Mouse (Mus musculus): ENCODE results near the gene Pnkp.

Pnkp gene

DNA sequence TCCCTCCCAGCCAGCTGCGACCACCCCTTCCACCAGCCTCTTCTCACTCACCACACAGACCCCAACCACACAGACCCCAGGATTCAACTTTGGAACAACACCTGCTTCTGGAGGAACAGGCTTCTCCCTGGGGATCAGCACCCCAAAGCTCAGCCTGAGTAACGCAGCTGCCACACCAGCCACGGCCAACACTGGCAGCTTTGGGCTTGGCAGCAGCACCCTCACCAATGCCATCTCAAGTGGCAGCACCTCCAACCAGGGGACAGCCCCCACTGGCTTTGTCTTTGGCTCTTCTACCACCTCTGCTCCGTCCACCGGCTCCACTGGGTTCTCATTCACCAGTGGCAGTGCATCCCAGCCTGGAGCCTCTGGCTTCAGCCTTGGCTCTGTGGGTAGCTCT, 28.2 kb upstream of the Pnkp start:
- no peak for DNase-seq (ENCODE audit: low spot score in 2 of 2)

DNA sequence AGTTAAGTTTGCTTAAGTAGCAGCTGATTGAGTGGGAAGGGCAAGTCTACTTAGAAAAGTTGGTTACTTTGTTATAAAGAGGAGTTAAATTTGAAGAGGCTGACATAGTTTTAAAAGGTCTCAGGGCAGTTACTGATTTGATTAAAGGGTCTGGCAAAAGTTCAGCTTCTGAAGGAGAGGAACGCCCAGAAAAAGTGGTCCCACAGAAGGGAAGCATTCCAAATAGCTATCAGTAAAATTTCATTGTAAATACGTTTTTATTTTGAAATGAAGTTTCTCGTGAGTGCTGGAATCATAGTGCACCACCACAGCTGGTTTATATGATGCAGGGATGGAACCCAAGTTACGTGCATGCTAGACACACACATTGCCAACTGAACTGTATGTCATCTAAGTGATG, 24.2 kb upstream of the Pnkp start:
- DNase-seq (ENCODE audit: low spot score in 2 of 2), result no peak

DNA sequence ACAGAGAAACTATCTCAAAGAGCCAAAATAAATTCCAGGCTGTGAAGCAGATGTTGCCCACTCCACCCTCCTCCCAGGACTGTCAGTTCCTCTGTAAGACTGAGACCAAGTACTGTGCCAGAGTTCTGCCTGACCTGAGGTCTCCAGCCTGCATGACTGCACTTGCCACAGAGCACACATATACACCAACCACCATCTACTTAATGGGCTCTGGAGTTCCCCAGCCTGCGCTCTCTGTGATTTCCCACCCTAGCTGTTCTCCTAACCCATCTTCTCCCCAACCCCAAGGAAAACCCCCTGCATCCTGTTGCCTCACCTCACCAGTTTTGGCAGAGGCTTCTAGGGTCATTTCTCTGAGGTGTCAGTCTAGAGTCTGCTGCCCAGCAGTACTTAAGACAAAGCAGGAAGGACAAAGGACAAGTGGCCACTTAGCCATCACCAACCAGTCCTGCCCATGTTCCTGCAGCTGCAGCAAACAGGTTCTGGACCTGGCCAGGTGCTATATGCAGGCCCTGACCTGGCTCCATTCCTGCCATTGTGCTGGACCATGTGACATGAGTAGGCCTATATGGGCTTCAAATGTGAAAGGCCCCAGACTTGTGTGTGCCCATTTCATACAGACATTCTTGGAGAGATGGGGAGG, 21.4 kb upstream of the Pnkp start:
- no peak for DNase-seq (ENCODE audit: low spot score in 2 of 2)

DNA sequence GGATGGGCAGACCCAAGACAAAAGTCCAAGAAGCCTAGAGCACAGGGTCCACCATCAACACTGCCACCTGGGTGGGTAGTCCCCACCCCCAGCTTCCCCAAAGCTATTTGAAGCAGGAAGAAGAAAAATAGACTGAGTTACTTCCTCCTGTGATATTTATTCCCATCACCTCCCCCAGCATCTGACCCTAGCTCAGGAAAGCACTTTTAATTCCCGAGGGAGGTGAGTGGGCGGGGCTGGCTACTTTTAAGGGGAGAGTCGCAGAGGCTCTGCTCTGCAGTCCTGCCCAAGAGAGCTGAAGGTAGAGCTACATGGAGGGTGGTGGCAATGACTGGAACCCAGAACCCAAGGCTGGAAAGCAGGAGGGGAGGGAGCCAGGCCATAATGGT, 20.9 kb upstream of the Pnkp start:
- no peak for DNase-seq (ENCODE audit: low spot score in 2 of 2)

DNA sequence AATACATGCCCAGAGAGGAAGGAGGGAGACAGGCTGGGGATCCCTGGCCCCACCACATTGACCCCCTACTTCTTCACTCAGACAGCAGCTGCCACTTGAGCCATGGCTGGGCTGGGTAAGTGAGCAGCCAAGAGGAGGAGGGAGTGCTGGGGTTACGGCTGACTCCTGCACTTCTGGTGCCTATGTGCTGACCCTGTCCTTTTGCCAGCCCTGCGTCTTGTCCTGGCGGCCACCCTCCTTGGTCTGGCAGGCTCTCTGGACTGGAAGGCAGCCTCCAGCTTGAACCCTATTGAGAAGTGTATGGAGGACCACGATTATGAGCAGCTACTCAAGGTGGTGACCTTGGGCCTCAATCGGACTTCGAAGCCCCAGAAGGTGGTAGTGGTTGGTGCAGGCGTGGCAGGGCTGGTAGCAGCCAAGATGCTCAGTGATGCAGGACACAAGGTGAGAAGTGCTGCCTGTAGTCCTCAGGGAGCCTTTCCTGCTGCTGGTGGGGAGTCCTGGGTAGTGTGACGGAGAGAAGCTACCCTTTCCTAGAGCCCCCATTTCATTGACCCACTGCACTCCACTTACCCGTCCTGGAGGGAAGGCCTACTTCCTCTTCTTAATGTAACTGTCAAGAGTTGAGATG, 20.4 kb upstream of the Pnkp start:
- DNase-seq (ENCODE audit: low spot score in 2 of 2), result no peak

DNA sequence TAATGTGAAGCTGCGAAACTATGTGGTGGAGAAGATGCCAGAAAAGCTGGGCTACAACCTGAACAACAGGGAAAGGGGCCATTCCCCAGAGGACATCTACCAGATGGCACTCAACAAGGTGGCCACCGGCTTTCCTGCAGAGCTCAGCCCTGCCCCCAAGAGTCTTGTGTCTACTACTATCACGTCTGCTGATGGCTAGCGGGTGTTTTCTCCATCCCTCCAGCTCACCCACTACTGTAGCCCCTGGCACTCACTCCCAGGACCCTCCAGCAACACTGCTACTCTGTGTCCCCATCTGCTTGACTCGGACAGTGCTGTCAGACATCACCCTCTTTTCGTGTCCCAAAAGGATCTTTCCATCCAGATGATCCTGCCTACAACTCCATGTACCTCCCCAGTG, 18.9 kb upstream of the Pnkp start:
- DNase-seq (ENCODE audit: low spot score in 2 of 2), result no peak

DNA sequence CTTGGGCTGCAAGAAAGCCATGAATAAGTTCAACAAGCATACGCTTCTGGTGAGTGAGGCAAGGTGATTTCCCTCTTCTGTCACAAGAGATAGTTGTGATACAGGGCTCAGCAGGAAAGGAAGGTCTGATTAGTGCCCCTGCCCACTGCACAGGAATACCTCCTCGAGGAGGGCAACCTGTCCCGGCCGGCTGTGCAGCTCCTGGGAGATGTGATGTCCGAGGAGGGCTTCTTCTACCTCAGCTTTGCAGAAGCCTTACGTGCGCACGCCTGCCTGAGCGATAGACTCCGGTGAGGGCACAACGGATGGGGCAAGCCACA, 17.8 kb upstream of the Pnkp start:
- DNase-seq (ENCODE audit: low spot score in 2 of 2), result no peak

DNA sequence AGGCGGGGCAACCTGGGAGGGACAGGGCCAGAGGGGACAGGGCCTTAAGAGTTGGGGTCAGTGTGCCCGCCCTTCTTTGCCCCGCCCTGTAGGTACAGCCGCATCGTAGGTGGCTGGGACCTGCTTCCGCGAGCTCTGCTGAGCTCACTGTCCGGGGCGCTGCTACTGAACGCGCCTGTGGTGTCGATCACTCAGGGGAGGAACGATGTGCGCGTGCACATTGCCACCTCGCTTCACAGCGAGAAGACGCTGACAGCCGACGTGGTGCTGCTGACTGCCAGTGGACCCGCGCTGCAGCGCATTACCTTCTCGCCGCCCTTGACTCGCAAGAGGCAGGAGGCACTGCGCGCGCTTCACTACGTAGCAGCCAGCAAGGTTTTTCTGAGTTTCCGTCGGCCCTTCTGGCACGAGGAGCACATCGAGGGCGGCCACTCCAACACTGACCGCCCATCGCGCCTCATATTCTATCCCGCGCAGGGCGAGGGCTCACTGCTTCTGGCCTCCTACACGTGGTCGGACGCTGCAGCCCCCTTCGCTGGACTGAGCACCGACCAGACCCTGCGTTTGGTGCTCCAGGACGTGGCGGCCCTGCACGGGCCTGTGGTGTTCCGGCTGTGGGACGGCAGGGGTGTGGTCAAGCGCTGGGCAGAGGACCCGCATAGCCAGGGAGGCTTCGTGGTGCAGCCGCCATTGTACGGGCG, 17.3 kb upstream of the Pnkp start:
- peak in 1 of 2 experiments; percentile 41 for DNase-seq (ENCODE audit: low spot score in 2 of 2)

DNA sequence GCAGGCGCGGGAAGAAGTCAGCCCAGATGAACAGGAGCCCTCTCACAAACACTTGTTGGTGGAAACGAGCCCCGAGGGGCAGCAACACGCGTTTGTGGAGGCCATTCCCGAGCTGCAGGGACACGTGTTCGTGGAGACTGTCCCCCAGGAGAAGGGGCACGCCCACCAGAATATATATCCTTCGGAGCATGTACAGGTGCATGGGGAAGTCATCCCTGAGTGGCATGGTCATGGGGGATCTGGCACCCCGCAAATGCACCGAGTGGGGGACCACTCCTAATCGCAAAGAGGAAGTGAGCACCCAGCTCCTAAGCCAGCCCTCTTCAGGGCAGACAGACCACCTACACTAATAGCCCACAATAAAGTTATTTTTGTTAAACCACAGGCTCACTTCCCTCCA, 16.5 kb upstream of the Pnkp start:
- no peak for DNase-seq (ENCODE audit: low spot score in 2 of 2)

DNA sequence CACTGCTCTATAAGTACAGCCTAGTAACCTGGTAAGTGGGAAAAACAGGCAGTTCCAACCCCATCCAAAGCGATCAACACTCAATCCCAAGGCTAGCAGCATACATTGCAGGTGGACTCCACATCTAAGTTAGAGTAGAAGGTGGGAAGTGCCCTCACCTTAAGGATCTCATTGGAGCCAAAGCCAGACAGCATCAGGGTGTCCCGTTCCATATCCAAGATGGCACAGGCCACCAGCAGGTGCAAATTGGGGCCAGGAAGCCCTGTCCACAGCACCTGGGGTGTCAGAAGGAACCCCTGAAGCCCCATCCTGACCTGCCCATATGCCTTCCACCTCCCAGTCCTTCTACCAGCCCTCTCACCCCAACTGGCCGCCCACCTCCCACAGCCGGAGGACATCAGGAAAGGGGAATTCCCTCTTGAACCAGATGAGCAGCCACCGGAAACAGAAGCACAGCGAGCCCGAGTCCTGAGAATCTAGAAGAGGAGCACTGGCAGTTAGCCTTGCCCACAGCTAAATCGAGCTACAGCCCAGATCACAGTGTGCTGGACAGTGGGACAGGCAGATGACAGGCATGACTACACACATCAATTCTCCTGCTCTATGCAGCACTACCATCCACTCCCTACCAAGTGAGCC, 15.0 kb upstream of the Pnkp start:
- DNase-seq (ENCODE audit: low spot score in 2 of 2), result no peak

DNA sequence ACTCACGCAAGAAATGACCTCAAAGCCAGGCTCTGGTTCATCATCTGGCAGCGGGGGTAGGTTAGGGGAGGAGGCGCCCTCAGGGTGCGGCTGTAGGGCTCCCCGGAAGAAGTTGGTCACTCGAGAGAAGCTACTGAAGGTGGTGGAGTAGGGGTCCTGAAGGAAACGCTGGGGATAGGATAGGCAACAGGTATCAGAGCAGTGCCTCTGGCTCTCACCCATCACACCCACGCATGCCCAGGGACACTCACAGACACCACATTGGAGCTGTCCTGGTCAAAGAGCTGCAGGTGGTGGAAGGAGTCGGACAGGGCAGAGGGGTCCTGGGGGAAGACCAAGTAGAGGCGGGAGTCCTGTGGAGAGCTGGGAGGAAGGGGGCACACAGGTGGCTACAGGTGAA, 11.9 kb upstream of the Pnkp start:
- DNase-seq (ENCODE audit: low spot score in 2 of 2), result no peak

DNA sequence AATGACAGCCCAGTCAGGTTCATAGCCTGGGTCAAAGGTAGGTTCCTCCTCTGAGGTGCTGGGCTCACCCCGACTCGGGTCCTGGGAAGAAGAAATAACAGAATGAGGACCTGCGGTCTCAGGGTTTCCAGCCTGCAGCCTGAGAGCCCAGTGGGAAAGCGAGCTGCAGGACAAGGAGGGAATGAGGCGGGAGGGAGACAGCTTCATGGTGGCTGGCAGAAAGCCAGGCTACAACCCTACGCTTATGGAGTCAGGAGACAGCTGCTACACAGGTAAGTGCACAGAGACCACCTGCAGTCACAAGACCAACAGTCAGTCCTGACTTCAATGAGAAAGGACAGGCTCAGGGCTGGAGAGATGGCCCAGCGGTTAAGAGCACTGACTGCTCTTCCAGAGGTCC, 10.1 kb upstream of the Pnkp start:
- DNase-seq (ENCODE audit: low spot score in 2 of 2), result no peak

DNA sequence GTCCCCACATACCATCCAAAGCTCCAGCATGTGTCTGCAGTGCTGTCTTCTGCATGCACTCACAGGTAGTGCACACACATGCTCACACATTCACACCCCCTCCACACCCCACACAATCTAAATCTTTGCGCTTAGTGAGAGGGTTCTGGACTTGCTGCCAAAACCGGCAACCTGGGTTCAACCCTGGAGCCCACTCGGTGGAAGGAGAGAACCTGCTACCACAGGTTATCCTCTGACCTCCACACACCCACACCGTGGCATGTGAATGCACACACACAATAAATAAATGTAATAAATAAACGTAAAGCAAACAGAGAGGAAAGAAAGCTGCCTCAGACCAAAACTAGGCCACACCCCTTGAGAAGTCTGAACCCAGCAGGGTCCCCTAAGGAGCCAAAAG, 9.2 kb upstream of the Pnkp start:
- no peak for DNase-seq (ENCODE audit: low spot score in 2 of 2)

DNA sequence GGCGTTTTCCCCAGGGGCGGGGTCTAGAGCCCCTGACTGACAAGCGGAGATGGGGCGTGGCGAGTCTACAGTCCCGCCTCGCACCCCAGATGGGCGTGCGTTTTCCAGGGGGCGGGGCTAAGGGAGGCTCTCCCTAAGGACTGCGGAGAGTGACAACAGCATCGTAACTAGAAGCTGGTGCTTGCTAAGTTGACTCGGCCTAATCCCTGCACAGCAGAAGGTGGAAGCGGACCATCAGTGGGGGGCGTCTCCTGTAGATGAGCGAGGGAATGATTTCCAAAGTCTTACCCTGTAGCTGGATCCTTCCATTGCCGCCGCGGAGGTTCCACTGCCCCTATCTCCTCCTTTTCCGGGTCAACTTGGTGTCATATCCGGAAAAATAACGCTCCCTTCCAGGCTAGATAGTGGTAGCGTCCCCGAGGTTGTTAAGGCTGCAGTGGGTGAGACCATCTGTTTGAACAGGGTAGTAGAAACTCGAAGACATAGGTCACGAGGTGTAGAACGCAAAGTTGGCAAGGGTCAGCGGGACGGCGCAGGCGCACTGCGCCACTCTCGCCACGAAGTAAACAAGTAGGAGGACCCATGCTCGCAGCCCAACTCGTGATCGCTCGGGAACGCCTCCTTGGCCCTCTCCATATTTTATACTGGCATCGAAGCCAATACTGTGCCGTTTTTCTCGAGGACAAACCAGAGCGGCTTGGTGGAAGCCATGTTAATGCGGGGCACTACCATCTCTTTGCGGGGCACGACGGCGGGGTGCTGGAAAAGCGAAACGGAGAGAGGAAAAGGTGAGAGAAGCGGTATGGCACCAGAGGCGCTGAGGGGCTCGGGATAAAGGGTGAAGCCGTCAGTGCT, 8.2 kb upstream of the Pnkp start, which contains the start of the genes Akt1s1 and Tbc1d17:
Gene Akt1s1 (plus strand): TSS at position 431 of the 855 bp plus-strand sequence.
Gene Tbc1d17 (minus strand): TSS at position 519 of the 855 bp plus-strand sequence.
- peak; percentile 93 to 100 for DNase-seq (ENCODE audit: low spot score in 2 of 2)

DNA sequence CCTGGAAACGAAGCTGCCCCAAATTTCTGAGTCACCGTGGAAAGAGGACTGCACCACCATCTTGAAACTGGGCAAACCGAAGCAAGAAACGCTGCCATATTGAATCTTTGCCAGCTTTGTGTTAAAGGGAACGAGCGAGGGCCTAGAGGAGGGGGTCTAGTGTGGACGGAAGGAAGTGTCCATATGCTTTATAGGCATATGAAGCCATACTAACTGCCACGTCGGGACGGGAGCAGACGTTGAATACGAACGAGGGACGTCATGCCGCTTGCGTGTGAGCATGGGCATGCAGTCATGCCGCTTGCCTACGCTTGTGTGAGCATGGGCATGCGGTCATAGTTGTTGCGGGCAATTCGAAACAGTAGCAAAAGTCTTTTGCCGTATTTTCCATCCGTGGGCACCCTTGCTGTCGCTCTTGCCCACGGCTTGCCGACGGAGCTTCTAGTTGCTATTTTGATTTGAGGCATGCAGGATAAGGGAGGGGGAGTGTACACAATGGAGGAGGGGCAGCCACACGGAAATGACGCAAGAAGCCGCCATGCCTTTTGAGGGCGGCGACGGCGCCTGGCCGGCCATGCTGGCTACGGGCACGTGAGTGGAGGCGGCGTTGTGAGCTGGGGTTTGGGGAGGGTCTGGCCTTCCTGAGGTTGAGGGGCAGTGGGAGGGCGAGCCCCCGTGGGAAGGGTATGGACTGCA, 7.4 kb upstream of the Pnkp start:
- DNase-seq (ENCODE audit: low spot score in 2 of 2), result peak; percentile 82 to 88

DNA sequence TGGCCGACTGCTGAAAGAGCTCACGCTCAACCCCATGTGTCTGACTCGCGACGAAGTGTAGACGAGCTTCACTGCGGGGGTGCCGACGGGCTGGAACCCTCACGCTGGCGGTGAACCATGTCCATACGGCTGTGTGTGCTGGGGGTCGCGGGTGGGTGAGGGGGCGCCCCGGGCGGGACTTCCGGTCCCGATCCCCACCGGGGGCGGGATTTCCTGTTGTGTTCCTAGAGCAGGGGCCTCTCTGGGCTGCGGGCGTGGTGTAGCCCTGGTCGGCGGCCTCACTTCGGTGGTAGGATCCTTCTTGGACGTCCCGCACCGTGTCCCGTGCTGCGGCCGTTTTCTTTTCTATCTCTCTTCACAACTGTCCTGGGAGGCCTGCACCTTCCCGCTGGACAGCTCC, 6.8 kb upstream of the Pnkp start:
- DNase-seq (ENCODE audit: low spot score in 2 of 2), result peak; percentile 65 to 66

DNA sequence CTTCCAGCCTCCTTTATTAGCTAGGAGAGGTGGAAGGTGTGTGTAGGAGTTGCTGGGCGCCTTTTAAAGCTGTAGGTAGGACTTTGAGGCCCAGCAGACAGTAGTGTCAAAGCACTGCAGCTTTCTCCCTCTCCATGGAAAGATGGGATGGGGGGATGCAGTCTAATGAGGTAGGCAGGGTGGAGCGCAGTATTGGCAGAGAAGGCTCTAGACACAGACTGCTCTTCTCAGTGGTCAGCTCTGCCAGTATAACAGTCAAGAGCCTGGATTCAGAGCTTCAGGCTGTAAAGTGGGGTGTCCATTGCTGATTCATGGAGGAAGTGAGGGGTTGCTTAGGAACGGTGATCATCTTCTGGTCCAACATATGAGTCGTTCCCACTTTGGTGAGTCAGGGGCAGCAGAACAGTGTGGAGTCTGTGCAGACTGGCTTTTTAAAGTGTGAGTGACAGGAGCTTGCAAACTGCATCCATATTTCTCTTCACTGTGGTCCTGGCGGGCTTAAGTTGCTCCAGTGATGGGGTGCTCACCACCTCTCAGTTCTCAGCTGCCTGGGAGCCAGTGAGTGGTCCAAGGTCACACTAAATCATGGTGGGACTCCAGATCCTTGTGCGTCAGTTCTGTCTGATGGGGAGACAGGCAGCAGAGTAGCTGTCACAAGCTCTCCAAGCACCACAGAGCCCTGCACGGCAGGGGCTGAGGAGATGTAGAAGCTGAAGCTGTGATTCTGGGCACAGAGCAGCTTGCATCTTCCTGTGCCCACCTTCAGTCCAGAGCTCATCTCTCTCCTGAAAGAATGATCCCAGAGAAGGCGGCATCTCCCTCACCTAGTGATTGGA, 5.9 kb upstream of the Pnkp start:
- DNase-seq (ENCODE audit: low spot score in 2 of 2), result no peak

DNA sequence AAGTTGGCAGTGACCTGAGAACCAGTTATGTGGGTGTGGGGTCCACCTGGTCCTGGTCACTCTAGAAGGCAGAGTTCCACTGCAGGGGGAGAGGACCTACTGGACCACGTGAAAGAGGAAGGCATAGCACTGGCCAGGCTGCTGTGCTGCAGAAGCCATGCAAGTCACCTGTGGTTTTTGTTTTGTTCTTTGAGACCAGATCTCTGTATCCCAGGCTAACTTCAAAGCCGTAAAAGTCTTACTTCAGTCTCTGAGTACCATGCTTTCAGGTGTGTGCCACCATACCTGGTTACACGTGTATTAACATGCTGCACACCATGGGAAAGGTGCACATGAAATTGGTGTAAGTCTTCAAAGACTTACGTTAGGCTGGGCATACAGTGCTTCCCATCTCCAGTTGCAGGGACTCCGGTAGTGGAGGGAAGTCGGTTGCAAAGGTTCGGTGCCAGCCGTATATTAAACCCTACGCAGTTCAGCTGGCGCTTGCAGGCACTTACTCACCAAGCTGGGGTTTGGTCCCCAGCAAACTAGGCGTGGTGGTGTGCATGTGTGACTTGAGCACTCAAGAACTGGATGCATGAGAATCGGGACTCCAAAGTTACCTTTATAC, 5.2 kb upstream of the Pnkp start:
- no peak for DNase-seq (ENCODE audit: low spot score in 2 of 2)

DNA sequence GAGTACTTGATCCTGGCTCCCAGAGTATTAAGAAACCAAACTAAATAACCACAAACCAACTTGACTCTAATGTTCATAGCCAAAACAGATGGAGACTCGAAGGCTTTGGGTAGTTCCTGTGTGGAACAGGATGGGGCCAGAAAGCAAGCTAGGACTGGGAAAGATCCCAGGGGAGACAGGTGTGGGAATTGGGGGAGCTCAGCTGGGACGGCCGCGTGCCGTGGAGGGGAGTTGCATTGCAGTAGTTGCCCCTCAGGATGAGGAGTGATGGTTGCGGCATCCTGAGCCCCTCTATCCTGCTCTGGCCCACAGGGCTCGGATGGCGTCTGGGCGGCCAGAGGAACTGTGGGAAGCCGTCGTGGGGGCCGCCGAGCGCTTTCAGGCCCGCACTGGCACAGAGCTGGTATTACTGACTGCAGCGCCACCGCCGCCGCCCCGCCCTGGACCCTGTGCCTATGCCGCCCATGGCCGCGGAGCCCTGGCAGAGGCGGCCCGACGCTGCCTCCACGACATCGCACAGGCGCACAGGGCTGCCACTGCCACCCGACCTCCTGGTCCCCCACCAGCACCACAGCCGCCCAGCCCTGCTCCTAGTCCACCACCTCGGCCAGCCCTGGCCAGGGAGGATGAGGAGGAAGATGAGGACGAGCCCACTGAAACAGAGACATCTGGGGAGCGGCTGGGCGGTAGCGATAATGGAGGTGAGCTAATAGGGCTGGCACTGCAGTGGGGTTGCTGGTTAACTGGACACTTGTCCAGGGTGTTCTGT, 4.5 kb upstream of the Pnkp start:
- DNase-seq (ENCODE audit: low spot score in 2 of 2), result no peak

All from urinary bladder, adult 18-20 months (tissue).